ENCODE assay signal across 14 mouse cellular contexts in genomic region chr14:95913293-95913692, GRCm38 (mm10). TPM values are rescaled to one million over a fixed set of nuclear protein-coding genes. Genes with fewer than 3 reads are reported as not detected.
DNase-seq lines count a peak whose midpoint lies in the region; ATAC-seq and TF ChIP-seq lines count a peak whose summit lies in the region.
"Had no signal": no experiment of that assay in that cellular context is flagged by ENCODE, and none has a peak within 500 bp of the region (broad histone marks: within the 10 kb centered on the region; RNA-seq: fewer than 3 reads in every experiment).

No protein-coding gene starts in this region.

- ATAC-seq in midbrain, postnatal 0 days (ENCODE audit: low FRiP score) = no peak
- no peak for ATAC-seq in erythroid progenitor cell, adult 5-6 weeks (replicated peaks; ENCODE audit: low FRiP score, poor library complexity, severe bottlenecking)
- no peak for ATAC-seq in liver, postnatal 0 days

- DNase-seq in midbrain, postnatal 0 days (ENCODE audit: low spot score) = peak; percentile 51
- no peak for DNase-seq in midbrain, embryonic 10.5 days (ENCODE audit: low spot score)
- peak; percentile 84 for DNase-seq in layer of hippocampus, adult 11-12 months (ENCODE audit: low spot score)
- peak; percentile 51 to 93 for DNase-seq in left cerebral cortex, adult 9 months (ENCODE audit: low spot score in 2 of 2)
- no peak for DNase-seq in liver, postnatal 0 days
- no peak for DNase-seq in T-cell, adult 2 months (ENCODE audit: low spot score)
- DNase-seq: gastrocnemius, postnatal 25 days; kidney, adult 11 months; lung, postnatal 14 days had no signal

- no peaks in the 10 kb centered on the region for H3K4me1 ChIP-seq in midbrain, postnatal 0 days (ENCODE audit: insufficient read depth, low read length)
- no peaks in the 10 kb centered on the region for H3K4me1 ChIP-seq in midbrain, embryonic 10.5 days
- no peaks in the 10 kb centered on the region for H3K4me1 ChIP-seq in liver, postnatal 0 days (ENCODE audit: insufficient read depth)
- H3K4me1 ChIP-seq: limb, embryonic 13.5 days had no signal

- H3K27ac ChIP-seq in midbrain, postnatal 0 days (ENCODE audit: low read depth, low read length) = no peak overlapping the region
- no peak overlapping the region for H3K27ac ChIP-seq in midbrain, embryonic 10.5 days (replicated peaks)
- no peak overlapping the region for H3K27ac ChIP-seq in liver, postnatal 0 days (ENCODE audit: low read depth)
- H3K27ac ChIP-seq: limb, embryonic 13.5 days had no signal

- no peak for TF ChIP-seq EP300 in liver, postnatal 0 days (IDR thresholded peaks at IDR 0.05; ENCODE audit: low read depth)

- no peak overlapping the region for H3K9ac ChIP-seq in midbrain, postnatal 0 days (replicated peaks; ENCODE audit: low read length, poor library complexity, severe bottlenecking)
- no peak overlapping the region for H3K9ac ChIP-seq in liver, postnatal 0 days (replicated peaks)
- H3K9ac ChIP-seq: limb, embryonic 13.5 days had no signal

- no peaks in the 10 kb centered on the region for H3K9me3 ChIP-seq in midbrain, postnatal 0 days (ENCODE audit: low read length)
- no peaks in the 10 kb centered on the region for H3K9me3 ChIP-seq in midbrain, embryonic 10.5 days (replicated peaks)
- no peaks in the 10 kb centered on the region for H3K9me3 ChIP-seq in liver, postnatal 0 days (ENCODE audit: low read length)
- H3K9me3 ChIP-seq: limb, embryonic 13.5 days had no signal

- no peak overlapping the region for H3K4me3 ChIP-seq in midbrain, postnatal 0 days (ENCODE audit: low read depth, low read length)
- H3K4me3 ChIP-seq in midbrain, embryonic 10.5 days = no peak overlapping the region
- no peak overlapping the region for H3K4me3 ChIP-seq in liver, postnatal 0 days (ENCODE audit: low read depth, low read length)
- H3K4me3 ChIP-seq: limb, embryonic 13.5 days; myocyte had no signal

- no peak for TF ChIP-seq CTCF in midbrain, postnatal 0 days (IDR thresholded peaks at IDR 0.05)
- TF ChIP-seq CTCF in liver, postnatal 0 days (IDR thresholded peaks at IDR 0.05; ENCODE audit: low read depth) = no peak

- no peaks in the 10 kb centered on the region for H3K27me3 ChIP-seq in midbrain, postnatal 0 days (ENCODE audit: insufficient read depth, low read length)
- H3K27me3 ChIP-seq in midbrain, embryonic 10.5 days (ENCODE audit: low read depth, poor library complexity, severe bottlenecking) = no peaks in the 10 kb centered on the region
- no peaks in the 10 kb centered on the region for H3K27me3 ChIP-seq in liver, postnatal 0 days (ENCODE audit: insufficient read depth, low read length)
- H3K27me3 ChIP-seq: limb, embryonic 13.5 days had no signal

- no peak overlapping the region for H3K4me2 ChIP-seq in midbrain, postnatal 0 days (ENCODE audit: low read depth, low read length, poor library complexity, severe bottlenecking)
- H3K4me2 ChIP-seq in liver, postnatal 0 days (ENCODE audit: low read depth, low read length) = no peak overlapping the region
- H3K4me2 ChIP-seq: limb, embryonic 13.5 days had no signal

- H3K36me3 ChIP-seq in midbrain, postnatal 0 days (ENCODE audit: insufficient read depth, low read length) = no peaks in the 10 kb centered on the region
- H3K36me3 ChIP-seq in midbrain, embryonic 10.5 days = no peaks in the 10 kb centered on the region
- no peaks in the 10 kb centered on the region for H3K36me3 ChIP-seq in liver, postnatal 0 days (replicated peaks; ENCODE audit: insufficient read depth, low read length)
- H3K36me3 ChIP-seq: limb, embryonic 13.5 days had no signal

- 79% methylated on average over 2 of the region's 2 CpGs for WGBS in midbrain, postnatal 0 days
- 90% methylated on average over 2 of the region's 2 CpGs for WGBS in midbrain, embryonic 10.5 days
- 87% methylated on average over 2 of the region's 2 CpGs for WGBS in liver, postnatal 0 days (ENCODE audit: insufficient replicate concordance)

RNA-seq across cellular contexts. Expression of gene 4921530L21Rik, which starts 32.2 kb away (rescaled TPM):
- total RNA-seq in midbrain, postnatal 0 days (2014; rRNA removed) = not detected in 2 replicates
- polyA plus RNA-seq in midbrain, postnatal 0 days (2015; fragmentation: Nextera tagmentation; extraction: Ambion mirVana) = not detected in 2 replicates
- not detected in 2 replicates for polyA plus RNA-seq in midbrain, embryonic 10.5 days (2016; fragmentation: Nextera tagmentation; extraction: Ambion mirVana)
- not detected in 2 replicates for total RNA-seq in erythroid progenitor cell, adult 5-6 weeks (2015; ENCODE audit: low replicate concordance)
- total RNA-seq in erythroid progenitor cell, adult 5-6 weeks (2017; ENCODE audit: low replicate concordance) = not detected in 2 replicates
- not detected in 2 replicates for polyA plus RNA-seq in liver, postnatal 0 days (2015; fragmentation: Nextera tagmentation; extraction: Ambion mirVana)
- total RNA-seq: gastrocnemius, postnatal 25 days had no signal
- polyA plus RNA-seq: embryonic facial prominence, embryonic 14.5 days; heart, postnatal 0 days; limb, embryonic 13.5 days; myocyte had no signal

Comparison
In these comparisons a context has a peak if more than half of its experiments do, and no peak if none do; other contexts are left out.
1. DNase-seq: peak in midbrain, postnatal 0 days (single experiment), layer of hippocampus, adult 11-12 months (single experiment) and left cerebral cortex, adult 9 months (2 of 2); none in midbrain, embryonic 10.5 days (single experiment), liver, postnatal 0 days (single experiment) and T-cell, adult 2 months (single experiment).